Mouse (Mus musculus) monocyte, adult 2 months (primary cell): ENCODE data around the gene Apbb2.
"Not testable (repeated sequence)": the region's sequence is repeated elsewhere in the genome, so short reads cannot be mapped to it uniquely, and the experiment has no call there.

Source experiments
- DNase-seq, 2 experiments: peaks; one replicate each; pipeline ENCODE4 v3.0.0; 2022; ENCODE audit warnings: low spot score in 2 of 2, low read depth in 1 of 2

Gene Apbb2

DNA sequence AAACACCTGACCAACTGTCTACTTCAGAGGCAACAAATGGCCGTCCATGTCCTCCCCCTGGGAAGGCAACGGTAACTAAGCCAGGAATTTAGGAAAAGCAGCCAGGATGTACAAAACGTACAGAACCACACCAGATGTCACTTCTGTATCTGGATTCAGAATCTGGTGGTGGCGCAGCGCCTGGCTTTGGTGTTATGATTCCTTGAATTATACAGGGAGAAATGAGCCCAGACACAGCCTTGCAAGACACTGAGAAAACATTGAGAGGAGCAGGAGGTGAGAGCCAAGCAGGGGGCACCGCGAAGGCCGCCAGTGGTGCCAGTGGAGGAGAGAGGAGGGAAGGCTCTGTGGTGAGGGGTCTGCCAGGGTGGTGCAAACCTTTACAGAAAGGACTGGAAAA is 313.1 kb downstream of the Apbb2 start:
- DNase-seq: no peak

DNA sequence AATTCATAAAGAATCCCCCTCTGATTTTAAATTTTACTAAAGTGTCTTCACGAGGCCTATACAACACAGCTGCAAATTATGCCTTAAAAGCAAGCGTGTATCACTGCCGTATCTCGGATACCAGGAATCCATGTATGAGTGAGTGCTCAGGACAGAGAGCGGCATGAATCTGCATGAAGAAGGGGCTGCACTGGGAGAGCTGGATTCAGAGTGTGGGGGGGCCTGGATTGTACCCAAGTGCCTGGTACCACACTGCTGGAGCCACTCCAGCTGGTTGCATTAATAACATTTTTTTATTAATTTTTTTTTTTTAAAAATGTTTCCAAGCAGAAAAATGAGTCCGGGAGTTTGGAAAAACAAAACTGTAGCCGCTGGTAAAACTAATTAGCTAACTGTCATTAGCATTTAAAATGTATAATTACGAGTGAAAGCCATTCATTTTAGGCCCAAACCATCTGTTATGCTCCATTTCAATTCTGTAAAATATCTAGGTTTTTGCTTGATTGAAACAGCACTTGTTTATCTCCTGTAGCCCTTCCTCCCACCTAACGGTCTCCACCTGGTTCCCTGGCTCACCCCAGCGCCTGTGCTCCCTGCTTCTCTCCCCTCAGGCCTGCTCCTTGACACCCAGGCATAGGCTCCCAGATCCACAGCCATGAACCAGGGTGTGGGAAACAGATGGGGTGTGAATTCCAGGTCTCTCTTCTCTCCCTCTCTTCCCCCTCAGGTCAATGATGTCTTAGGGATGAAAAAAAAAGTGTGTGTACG is 314.1 kb downstream of the Apbb2 start:
- DNase-seq: no peak

DNA sequence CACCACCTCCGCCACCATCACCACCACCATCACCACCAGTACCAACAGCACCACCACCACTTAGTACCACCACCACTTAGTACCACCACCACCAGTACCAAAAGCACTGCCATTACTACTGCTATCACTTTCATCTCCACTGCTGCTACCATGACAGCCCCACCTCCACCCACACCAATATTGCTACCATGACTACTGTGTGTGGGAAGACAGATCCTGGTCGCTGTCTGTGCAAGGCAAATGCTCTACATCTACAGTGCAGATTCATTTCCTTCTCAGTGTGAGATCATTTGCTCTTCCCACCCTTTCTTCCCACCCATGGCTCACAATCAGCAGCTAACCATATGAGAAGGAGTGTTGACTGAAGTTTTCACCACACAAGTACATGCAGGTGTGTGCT is 315.7 kb downstream of the Apbb2 start:
- no peak for DNase-seq

DNA sequence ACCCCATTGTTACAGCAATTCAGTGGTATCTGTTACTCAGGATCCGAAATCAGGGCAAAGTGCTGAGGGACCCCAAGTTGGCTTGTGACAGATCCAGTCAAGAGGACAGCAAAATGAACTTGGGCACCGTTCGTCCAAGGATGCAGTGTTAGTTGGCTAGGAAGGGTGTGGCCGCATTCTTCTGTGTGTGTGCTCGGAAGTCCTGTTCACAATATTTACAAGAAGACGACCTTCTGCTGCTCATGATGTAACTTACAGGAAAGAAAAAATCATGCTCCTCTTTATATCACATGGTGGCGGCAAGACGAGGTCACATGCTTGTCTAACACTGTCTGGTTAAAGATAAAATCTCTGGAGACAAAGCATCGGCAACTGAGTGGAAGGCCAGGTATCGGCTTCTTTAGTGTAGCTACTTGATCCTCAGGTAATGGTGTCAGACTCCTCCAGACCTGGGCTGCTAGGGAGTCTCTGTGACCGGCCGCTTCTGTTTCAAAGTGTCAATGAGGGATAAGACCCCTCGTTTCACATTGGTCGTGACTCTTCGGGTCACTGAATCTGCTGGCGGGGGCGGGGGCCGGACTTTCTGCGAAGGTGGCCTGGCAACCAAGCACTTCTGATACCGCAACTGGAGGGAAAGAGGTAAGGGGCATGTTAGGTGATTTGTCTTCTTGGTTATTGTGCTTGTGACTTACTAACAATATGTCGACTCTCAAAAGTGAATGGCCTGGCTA is 316.3 kb downstream of the Apbb2 start:
- no peak for DNase-seq

DNA sequence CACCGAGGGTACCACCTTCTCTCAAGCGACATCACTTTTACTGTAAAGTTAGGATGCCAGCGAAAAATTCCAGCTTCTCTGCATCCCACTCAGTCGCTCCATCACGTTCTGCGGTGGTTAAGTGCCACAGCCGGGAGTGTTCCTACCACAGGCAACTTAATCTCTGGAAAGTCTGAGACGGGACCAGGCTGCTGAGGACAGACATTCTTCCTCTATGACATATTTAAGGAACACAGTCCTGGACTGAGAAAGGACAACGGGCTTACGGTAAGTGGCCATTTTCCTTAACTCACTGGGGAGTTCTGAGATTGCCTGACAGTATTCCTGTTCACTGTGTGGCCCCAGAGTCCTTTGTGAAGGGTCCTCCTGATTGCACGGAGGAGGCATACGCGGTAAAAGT is 318.0 kb downstream of the Apbb2 start:
- DNase-seq: no peak

DNA sequence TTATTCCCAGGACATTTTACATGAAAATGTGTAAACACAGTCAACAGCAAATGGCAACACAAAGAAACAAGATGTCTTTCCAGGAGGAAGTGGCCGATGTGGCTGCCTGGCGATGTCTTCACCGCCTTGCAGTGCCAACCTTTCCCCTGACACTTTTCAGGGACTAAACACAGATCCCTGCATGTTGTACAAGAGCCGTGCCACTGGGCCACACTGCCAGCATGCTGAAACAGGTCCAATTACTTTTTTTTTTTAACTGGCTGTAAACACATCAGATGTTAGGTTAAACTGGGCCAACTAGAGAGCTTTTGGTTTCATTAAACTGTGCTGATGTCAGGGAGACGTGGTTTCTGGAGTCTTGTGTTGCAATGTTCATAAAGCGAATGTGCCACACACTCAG is 319.7 kb downstream of the Apbb2 start:
- no peak for DNase-seq

- no peak for DNase-seq
Observed at GRCm38 (mm10) chr5:66296116-66296515, 322.5 kb downstream of the Apbb2 start.

- DNase-seq: no peak
Observed at GRCm38 (mm10) chr5:66294952-66295351, 323.6 kb downstream of the Apbb2 start.

GRCm38 (mm10) chr5:66294106-66294625 is 324.4 kb downstream of the Apbb2 start:
- no peak for DNase-seq

DNA sequence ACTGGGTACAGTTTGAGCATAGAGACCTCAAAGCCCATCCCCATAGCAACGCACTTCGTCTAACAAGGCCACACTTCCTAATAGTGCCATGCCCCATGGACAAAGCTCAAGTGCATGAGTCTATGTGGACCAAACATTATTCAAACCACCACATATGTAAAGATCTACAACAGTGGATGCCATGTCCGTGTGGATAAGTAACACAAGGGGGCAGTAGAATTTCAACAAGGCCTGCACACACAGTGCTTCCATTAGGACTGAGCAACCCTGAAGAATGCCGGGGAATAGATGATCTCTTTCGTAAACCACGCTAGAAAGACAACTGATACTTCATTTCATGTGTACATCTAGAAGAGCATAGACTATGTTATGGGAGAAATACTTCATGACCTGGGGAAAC is 337.8 kb downstream of the Apbb2 start:
- no peak for DNase-seq

- no peak for DNase-seq
Observed at GRCm38 (mm10) chr5:66279650-66280049, 338.9 kb downstream of the Apbb2 start.

DNA sequence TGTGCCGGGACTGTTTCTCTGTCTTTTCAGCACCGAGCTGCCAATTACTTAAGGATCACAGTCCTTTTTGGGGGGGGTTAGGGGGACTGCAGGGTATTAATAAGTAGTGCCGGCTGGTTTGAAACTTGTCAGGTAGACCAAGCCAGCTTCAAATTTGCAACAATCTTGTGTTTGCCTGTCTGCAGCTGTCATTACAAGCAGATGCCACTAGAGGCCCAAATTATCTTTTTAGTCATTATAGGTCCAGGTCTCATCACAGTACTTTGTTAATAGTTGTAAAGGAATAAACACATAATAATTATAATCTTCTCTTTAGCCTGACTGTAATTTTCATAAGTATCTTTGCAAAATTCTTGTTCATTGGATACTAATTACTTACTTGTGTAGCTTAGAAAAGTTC is 344.2 kb downstream of the Apbb2 start:
- DNase-seq: no peak

- DNase-seq: no peak
Observed at GRCm38 (mm10) chr5:66271141-66271540, 347.4 kb downstream of the Apbb2 start.

- no peak for DNase-seq
Observed at GRCm38 (mm10) chr5:66269616-66270015, 349.0 kb downstream of the Apbb2 start.

- DNase-seq: no peak
Observed at GRCm38 (mm10) chr5:66263398-66263797, 355.2 kb downstream of the Apbb2 start.

DNA sequence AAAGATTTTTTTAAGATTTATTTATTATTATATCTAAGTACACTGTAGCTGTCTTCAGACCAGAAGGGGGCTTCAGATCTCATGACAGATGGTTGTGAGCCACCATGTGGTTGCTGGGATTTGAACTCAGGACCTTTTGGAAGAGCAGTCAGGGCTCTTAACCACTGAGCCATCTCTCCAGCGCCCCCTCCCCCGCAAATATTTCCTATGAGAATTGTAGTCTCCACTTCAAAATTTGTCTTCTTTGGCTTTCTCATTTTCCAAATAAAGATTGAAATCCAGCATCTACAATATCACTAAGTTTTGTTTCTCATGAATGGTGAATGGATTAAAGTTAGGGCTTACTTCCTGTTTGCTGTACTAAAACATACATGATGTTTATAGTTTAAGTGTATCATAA is 356.1 kb downstream of the Apbb2 start:
- no peak for DNase-seq

GRCm38 (mm10) chr5:66259756-66260448 is 358.7 kb downstream of the Apbb2 start, which contains the start of gene Nsun7:
Gene Nsun7, plus strand, starts transcription at chr5:66259897.
- DNase-seq: peak in 1 of 2 experiments; percentile 9

DNA sequence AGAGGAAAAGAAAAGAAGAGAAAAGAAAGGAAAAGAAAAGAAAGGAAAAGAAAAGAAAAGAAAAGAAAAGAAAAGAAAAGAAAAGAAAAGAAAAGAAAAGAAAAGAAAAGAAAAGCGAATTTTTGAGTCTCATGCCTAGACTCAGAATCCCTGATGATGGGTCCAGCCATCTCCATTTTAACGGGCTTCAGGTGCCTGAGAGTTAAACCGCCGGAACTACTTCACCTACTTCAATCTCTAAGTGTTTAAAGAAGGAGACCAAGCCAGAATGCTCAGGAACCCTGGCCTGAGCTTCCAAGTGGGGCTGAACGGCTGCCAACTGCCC is 359.2 kb downstream of the Apbb2 start:
- not testable (repeated sequence) for DNase-seq

GRCm38 (mm10) chr5:66259000-66259399 is 359.6 kb downstream of the Apbb2 start:
- DNase-seq: no peak

- DNase-seq: no peak
Observed at GRCm38 (mm10) chr5:66255044-66255443, 363.5 kb downstream of the Apbb2 start.

DNA sequence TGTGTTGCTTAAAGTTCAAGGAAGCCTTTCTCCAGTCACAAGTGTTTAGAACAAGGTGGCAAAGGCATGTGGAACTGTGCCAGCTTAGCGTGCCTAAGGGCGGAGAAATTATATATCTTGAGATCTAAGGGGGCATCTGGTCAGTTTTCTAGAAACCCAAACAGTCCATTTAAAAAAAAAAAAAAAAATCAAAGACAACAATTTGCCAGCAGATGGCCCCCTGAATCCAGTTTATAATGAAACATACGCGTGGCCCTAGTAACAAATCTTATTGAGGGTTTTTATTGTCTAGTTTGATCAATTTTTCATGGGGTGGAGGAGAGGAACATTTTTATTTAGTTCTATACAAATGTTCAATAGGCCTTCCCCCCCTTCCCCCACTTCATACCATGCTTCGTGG is 365.4 kb downstream of the Apbb2 start:
- no peak for DNase-seq
